Mouse (Mus musculus) heart, adult 18-20 months (tissue): Measurements from ENCODE around the gene Slc17a2. TPM values are rescaled to one million over a fixed set of nuclear protein-coding genes. Genes with fewer than 3 reads are reported as not detected.

Experiments
- total RNA-seq, 2 experiments: library from RNA; stranded (reverse); gene quantifications; 2 replicates each; pipeline ENCODE4 v1.2.3; 2021

Gene Slc17a2
- total RNA-seq, 2 experiments from 2014 or later = not detected

Other genes starting within 250 kb of the Slc17a2 start
- 10 to 100 TPM; 11.6 to 16.2 TPM for gene Hist1h3e, start 244.6 kb upstream of the Slc17a2 start, total RNA-seq
- gene Hist1h2ae, start 235.8 kb upstream of the Slc17a2 start, total RNA-seq = 1 to 10 TPM; 2.9 to 3.0 TPM
- gene Hist1h2bg, start 235.6 kb upstream of the Slc17a2 start, total RNA-seq = 10 to 100 TPM; 18.2 to 25.6 TPM
- 10 to 100 TPM; 10.2 to 10.9 TPM for gene Hist1h2bf, start 232.8 kb upstream of the Slc17a2 start, total RNA-seq
- 1 to 10 TPM; 2.0 to 4.1 TPM for gene Hist1h2ad, start 232.6 kb upstream of the Slc17a2 start, total RNA-seq
- 1 to 10 TPM; 2.4 to 2.5 TPM for gene Hist1h3d, start 231.2 kb upstream of the Slc17a2 start, total RNA-seq
- 10 to 100 TPM; 51.2 to 52.9 TPM for gene Hist1h4d, start 225.4 kb upstream of the Slc17a2 start, total RNA-seq
- 10 to 100 TPM in 1 of 2 experiments, 1 to 10 TPM in 1; 8.6 to 10.2 TPM for gene Hist1h2be, start 185.9 kb upstream of the Slc17a2 start, total RNA-seq
- 10 to 100 TPM; 19.6 to 19.7 TPM for gene Hist1h1e, start 184.4 kb upstream of the Slc17a2 start, total RNA-seq
- 1 to 10 TPM; 1.2 to 1.3 TPM for gene Hist1h2ac, start 123.0 kb upstream of the Slc17a2 start, total RNA-seq
- gene Hist1h2bc, start 122.8 kb upstream of the Slc17a2 start, total RNA-seq = 10 to 100 TPM; 71.2 to 76.1 TPM
- gene Hist1h1t, start 111.2 kb upstream of the Slc17a2 start, total RNA-seq = not detected
- gene Hist1h4c, start 108.5 kb upstream of the Slc17a2 start, total RNA-seq = 10 to 100 TPM; 42.5 to 46.8 TPM
- 10 to 100 TPM; 60.9 to 64.1 TPM for gene Hfe, start 96.1 kb upstream of the Slc17a2 start, total RNA-seq
- 100 to 1,000 TPM; 162 to 175 TPM for gene Hist1h1c, start 68.2 kb upstream of the Slc17a2 start, total RNA-seq
- gene Hist1h3c, start 61.4 kb upstream of the Slc17a2 start, total RNA-seq = 1 to 10 TPM; 2.5 to 3.4 TPM
- 1 to 10 TPM; 7.4 to 8.1 TPM for gene Hist1h2bb, start 60.3 kb upstream of the Slc17a2 start, total RNA-seq
- 1 to 10 TPM; 5.8 to 6.8 TPM for gene Hist1h2ab, start 55.9 kb upstream of the Slc17a2 start, total RNA-seq
- gene Hist1h3b, start 54.7 kb upstream of the Slc17a2 start, total RNA-seq = 10 to 100 TPM in 1 of 2 experiments, 1 to 10 TPM in 1; 8.3 to 10.5 TPM
- 10 to 100 TPM in 1 of 2 experiments, 1 to 10 TPM in 1; 9.6 to 10.9 TPM for gene Hist1h4b, start 50.0 kb upstream of the Slc17a2 start, total RNA-seq
- 1 to 10 TPM; 5.4 to 6.4 TPM for gene Hist1h4a, start 45.8 kb upstream of the Slc17a2 start, total RNA-seq
- gene Hist1h3a, start 44.6 kb upstream of the Slc17a2 start, total RNA-seq = 10 to 100 TPM in 1 of 2 experiments, 1 to 10 TPM in 1; 7.5 to 10.7 TPM
- gene Hist1h1a, start 43.3 kb upstream of the Slc17a2 start, total RNA-seq = 1 to 10 TPM; 4.3 to 5.4 TPM
- under 1 TPM in 1 of 2 experiments, not detected in 1; 0.21 TPM for gene Trim38, start 37.1 kb upstream of the Slc17a2 start, total RNA-seq
- gene Slc17a3, start 32.4 kb downstream of the Slc17a2 start, total RNA-seq = not detected
- not detected for gene Slc17a1, start 60.8 kb downstream of the Slc17a2 start, total RNA-seq
- gene Slc17a4, start 108.0 kb downstream of the Slc17a2 start, total RNA-seq = not detected
- gene Hist1h2ba, start 127.2 kb downstream of the Slc17a2 start, total RNA-seq = not detected
- not detected for gene Hist1h2aa, start 127.5 kb downstream of the Slc17a2 start, total RNA-seq
- not detected for gene Scgn, start 184.2 kb downstream of the Slc17a2 start, total RNA-seq